Mouse (Mus musculus) midbrain, embryonic 16.5 days (tissue): ENCODE results near the gene Trpc2. TPM values are rescaled to one million over a fixed set of nuclear protein-coding genes. Genes with fewer than 3 reads are reported as not detected.
A peak's percentile ranks its signal among the peaks of the same experiment; 100 is the strongest.
"Not testable (repeated sequence)": the region's sequence is repeated elsewhere in the genome, so short reads cannot be mapped to it uniquely, and the experiment has no call there.

ENCODE experiments used
- ATAC-seq: fragments of 200-750 bp; cut with Nextera tagmentation; 2 replicates; pipeline ENCODE4 v1.8.0; 2017; ENCODE audit warnings: moderate TSS enrichment
- H3K27ac ChIP-seq: fragments of 300-500 bp; sonication (generic); 2 replicates; pipeline ENCODE4 v1.5.1; 2014; ENCODE audit warnings: mild to moderate bottlenecking, low read length, mixed read lengths
- H3K27me3 ChIP-seq: fragments of 300-500 bp; sonication (generic); 2 replicates; pipeline ENCODE4 v1.6.1; 2014; ENCODE audit warnings: low read depth, low read length, mixed read lengths; ENCODE audit not compliant: control insufficient read depth, insufficient read depth
- H3K36me3 ChIP-seq: fragments of 300-500 bp; sonication (generic); 2 replicates; pipeline ENCODE4 v1.6.1; 2014; ENCODE audit warnings: mild to moderate bottlenecking, low read length, moderate library complexity, mixed read lengths; ENCODE audit not compliant: control insufficient read depth, insufficient read depth
- H3K4me1 ChIP-seq: fragments of 300-500 bp; sonication (generic); 2 replicates; pipeline ENCODE4 v1.6.1; 2014; ENCODE audit warnings: mild to moderate bottlenecking, low read length, mixed read lengths; ENCODE audit not compliant: control insufficient read depth, insufficient read depth
- H3K4me2 ChIP-seq: fragments of 300-500 bp; sonication (generic); 2 replicates; pipeline ENCODE4 v1.6.1; 2014; ENCODE audit warnings: mild to moderate bottlenecking, low read length, mixed read lengths
- H3K4me3 ChIP-seq: fragments of 300-500 bp; sonication (generic); 2 replicates; pipeline ENCODE4 v1.5.1; 2014; ENCODE audit warnings: low read depth, mild to moderate bottlenecking, low read length, moderate library complexity, mixed read lengths
- H3K9ac ChIP-seq: fragments of 300-500 bp; sonication (generic); 2 replicates; pipeline ENCODE4 v1.6.1; 2014; ENCODE audit warnings: low read depth, low read length, mixed read lengths
- H3K9me3 ChIP-seq: fragments of 300-500 bp; sonication (generic); replicated peaks from 2 replicates; pipeline ENCODE4 v1.6.1; 2014; ENCODE audit warnings: mild to moderate bottlenecking, low read length, mixed read lengths; ENCODE audit not compliant: control insufficient read depth, poor library complexity, severe bottlenecking
- WGBS: fragments of 180-500 bp; shearing (Covaris S2); extraction: QIAGEN DNeasy Blood & Tissue Kit; methylation state at CpG from one replicate; pipeline ENCODE4 v1.1.7; 2014; 5-methylcytosine and 5-hydroxymethylcytosine counted together
- polyA plus RNA-seq: library from polyadenylated mRNA; unstranded; fragments of >200 nt; fragmentation: Nextera tagmentation; extraction: Ambion mirVana; gene quantifications from 2 replicates; pipeline ENCODE4 v1.2.1, GENCODE M21; 2015

Trpc2 gene
- polyA plus RNA-seq, result not detected in 2 replicates

- Histone ChIP-seq H3K4me3 (no peak within 1 kb of the TSS), H3K9ac (no peak within 1 kb of the TSS), H3K36me3 (peaks cover 26% of the 10 kb centered on the region), H3K27ac (no peak within 1 kb of the TSS), H3K9me3 (no peaks in the 10 kb centered on the region), H3K4me1 (no peaks in the 10 kb centered on the region), H3K27me3 (no peaks in the 10 kb centered on the region), H3K4me2 (no peak within 1 kb of the TSS)
- 76% methylated on average over 5 of the region's 5 CpGs for WGBS
- ATAC-seq, result no peak
Measured at GRCm38 (mm10) chr7:102082816-102083215, at the start of gene Trpc2. Gene Trpc2 (plus strand): TSS chr7:102083116.

GRCm38 (mm10) chr7:102034904-102035303, 48.0 kb upstream of the Trpc2 start:
- Histone ChIP-seq H3K4me2 (no peak overlapping the region), H3K27me3 (no peaks in the 10 kb centered on the region), H3K9ac (no peak overlapping the region), H3K4me1 (no peaks in the 10 kb centered on the region), H3K36me3 (peaks cover 39% of the 10 kb centered on the region), H3K9me3 (no peaks in the 10 kb centered on the region), H3K4me3 (no peak overlapping the region), H3K27ac (no peak overlapping the region)
- WGBS, result 97% methylated on average over 1 of the region's 1 CpGs
- ATAC-seq, result no peak

GRCm38 (mm10) chr7:102035534-102035933, 47.4 kb upstream of the Trpc2 start:
- Histone ChIP-seq H3K36me3 (peaks cover 36% of the 10 kb centered on the region), H3K4me3 (no peak overlapping the region), H3K9me3 (no peaks in the 10 kb centered on the region), H3K4me2 (no peak overlapping the region), H3K27ac (no peak overlapping the region), H3K4me1 (no peaks in the 10 kb centered on the region), H3K27me3 (no peaks in the 10 kb centered on the region), H3K9ac (no peak overlapping the region)
- WGBS, result 98% methylated on average over 2 of the region's 2 CpGs
- no peak for ATAC-seq

DNA sequence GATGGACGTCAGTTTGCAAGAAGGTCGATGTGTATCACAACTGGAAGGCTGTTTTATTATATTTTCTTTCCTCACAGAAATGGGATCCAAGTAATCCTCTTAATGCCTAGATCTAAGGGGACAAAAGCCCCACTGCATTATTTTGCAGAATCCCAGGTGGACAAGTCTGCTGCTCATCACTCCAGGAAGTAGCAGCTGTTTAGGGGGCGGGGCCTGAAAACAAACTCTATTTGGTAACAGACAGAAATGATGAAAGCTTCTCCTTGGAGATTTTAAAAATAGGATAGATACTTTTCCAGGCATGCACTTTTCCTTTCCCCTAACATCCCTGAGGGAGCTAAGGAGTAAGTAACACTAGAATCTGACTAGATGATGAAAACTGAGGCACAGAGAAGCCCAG, 45.6 kb upstream of the Trpc2 start:
- no peak for ATAC-seq
- Histone ChIP-seq H3K9ac (no peak overlapping the region), H3K27me3 (no peaks in the 10 kb centered on the region), H3K9me3 (no peaks in the 10 kb centered on the region), H3K36me3 (peaks cover 31% of the 10 kb centered on the region), H3K27ac (no peak overlapping the region), H3K4me1 (no peaks in the 10 kb centered on the region), H3K4me3 (no peak overlapping the region), H3K4me2 (no peak overlapping the region)
- WGBS, result 93% methylated on average over 3 of the region's 3 CpGs

- Histone ChIP-seq H3K4me3 (no peak overlapping the region), H3K4me2 (no peak overlapping the region), H3K27me3 (no peaks in the 10 kb centered on the region), H3K9me3 (no peaks in the 10 kb centered on the region), H3K36me3 (peaks cover 10% of the 10 kb centered on the region; the same call in 1 of the 2 replicates), H3K27ac (no peak overlapping the region), H3K9ac (no peak overlapping the region), H3K4me1 (peaks cover 2% of the 10 kb centered on the region; the same call in 1 of the 2 replicates)
- no peak for ATAC-seq
- 90% methylated on average over 2 of the region's 2 CpGs for WGBS
Measured at GRCm38 (mm10) chr7:102042314-102042713, 40.6 kb upstream of the Trpc2 start.

DNA sequence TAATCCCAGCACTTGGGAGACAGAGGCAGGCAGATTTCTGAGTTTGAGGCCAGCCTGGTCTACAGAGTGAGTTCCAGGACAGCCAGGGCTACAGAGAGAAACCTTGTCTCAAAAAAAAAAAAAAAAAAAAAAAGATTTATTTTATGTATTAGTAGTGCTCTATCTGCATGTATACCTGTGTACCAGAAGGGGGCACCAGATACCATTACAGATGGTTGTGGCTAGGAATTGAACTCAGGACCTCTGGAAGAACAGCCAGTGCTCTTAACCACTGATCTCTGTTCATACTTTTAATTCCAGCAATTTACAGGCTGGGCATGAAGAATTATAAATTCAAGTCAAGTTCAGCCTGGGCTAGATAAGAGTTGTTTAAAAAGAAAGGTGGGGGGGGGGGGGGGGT, 34.4 kb upstream of the Trpc2 start:
- H3K4me1 ChIP-seq, H3K36me3 ChIP-seq, H3K27me3 ChIP-seq, ATAC-seq, H3K27ac ChIP-seq, H3K9me3 ChIP-seq, H3K4me2 ChIP-seq, H3K4me3 ChIP-seq, H3K9ac ChIP-seq: not testable (repeated sequence)

- H3K36me3 ChIP-seq, result 0 out of 2 replicates have a peak, but pooled peaks cover 2% of the 10 kb centered on the region
- H3K27me3 ChIP-seq, result no peaks in the 10 kb centered on the region
- 96% methylated on average over 3 of the region's 3 CpGs for WGBS
- H3K4me3 ChIP-seq, result no peak overlapping the region
- H3K4me2 ChIP-seq, result no peak overlapping the region
- peaks cover 29% of the 10 kb centered on the region for H3K4me1 ChIP-seq
- no peak for ATAC-seq
- H3K9ac ChIP-seq, result no peak overlapping the region
- no peak overlapping the region for H3K27ac ChIP-seq
- no peaks in the 10 kb centered on the region for H3K9me3 ChIP-seq
Measured at GRCm38 (mm10) chr7:102061353-102061752, 21.6 kb upstream of the Trpc2 start.

- no peak overlapping the region for H3K27ac ChIP-seq
- no peak overlapping the region for H3K4me2 ChIP-seq
- 0 out of 2 replicates have a peak, but pooled peaks cover 2% of the 10 kb centered on the region for H3K36me3 ChIP-seq
- H3K27me3 ChIP-seq, result no peaks in the 10 kb centered on the region
- 100% methylated on average over 1 of the region's 1 CpGs for WGBS
- ATAC-seq, result no peak
- H3K9me3 ChIP-seq, result no peaks in the 10 kb centered on the region
- no peak overlapping the region for H3K9ac ChIP-seq
- H3K4me1 ChIP-seq, result peaks cover 31% of the 10 kb centered on the region
- H3K4me3 ChIP-seq, result no peak overlapping the region
Measured at GRCm38 (mm10) chr7:102062203-102062602, 20.7 kb upstream of the Trpc2 start.

DNA sequence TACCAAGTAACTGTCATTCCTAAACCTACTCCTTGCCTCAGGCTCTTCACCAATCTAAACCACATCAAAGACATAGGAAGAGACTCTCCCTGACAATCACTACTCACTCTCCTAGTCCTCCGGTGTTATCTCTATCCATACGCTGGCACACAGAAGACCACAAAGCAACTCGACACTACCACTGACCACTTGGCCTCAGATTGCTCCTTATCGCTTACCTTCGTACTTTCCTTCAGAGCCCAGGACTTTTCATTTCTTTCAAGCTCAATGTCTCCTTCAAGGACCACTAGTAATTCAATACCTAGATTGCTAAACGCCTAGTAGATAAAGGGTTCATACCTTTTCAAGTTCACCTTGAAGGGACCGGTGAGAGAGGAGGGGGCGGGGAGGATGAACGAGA, 19.0 kb upstream of the Trpc2 start:
- H3K9me3 ChIP-seq, result no peaks in the 10 kb centered on the region
- H3K4me2 ChIP-seq, result peak overlapping the region; percentile 87
- no peak for ATAC-seq
- no peak overlapping the region for H3K9ac ChIP-seq
- 94% methylated on average over 9 of the region's 9 CpGs for WGBS
- H3K27me3 ChIP-seq, result no peaks in the 10 kb centered on the region
- peak overlapping the region; percentile 87 for H3K4me3 ChIP-seq
- H3K4me1 ChIP-seq, result peaks cover 31% of the 10 kb centered on the region
- H3K27ac ChIP-seq, result no peak overlapping the region
- H3K36me3 ChIP-seq, result 0 out of 2 replicates have a peak, but pooled peaks cover 2% of the 10 kb centered on the region
